Mouse (Mus musculus): Measurements from ENCODE around the gene Olfr504. TPM values are rescaled to one million over a fixed set of nuclear protein-coding genes. Genes with fewer than 3 reads are reported as not detected.

The Olfr504 gene
- polyA plus RNA-seq, 1 experiment, result not detected

GRCm38 (mm10) chr7:108542416-108542815 lies 23.2 kb downstream of the Olfr504 start:
- Histone ChIP-seq H3K27me3 (ENCODE audit: control insufficient read depth, insufficient read depth, low read length, poor library complexity, severe bottlenecking) (no peaks in the 10 kb centered on the region), H3K36me3 (ENCODE audit: control insufficient read depth, insufficient read depth, low read length, poor library complexity, severe bottlenecking) (no peaks in the 10 kb centered on the region), H3K9ac (ENCODE audit: low read depth, poor library complexity, severe bottlenecking) (no peak overlapping the region), H3K27ac (ENCODE audit: insufficient read depth, low read length) (no peak overlapping the region), H3K9me3 (replicated peaks; ENCODE audit: control insufficient read depth, insufficient read depth, low read length, poor library complexity, severe bottlenecking) (no peaks in the 10 kb centered on the region), H3K4me3 (ENCODE audit: low read depth, low read length) (no peak overlapping the region), H3K4me1 (ENCODE audit: control insufficient read depth, insufficient read depth, low read length) (no peaks in the 10 kb centered on the region)
- TF ChIP-seq EP300 (IDR thresholded peaks at IDR 0.05; ENCODE audit: insufficient read depth, low read depth, low read length) (no peak), CTCF (IDR thresholded peaks at IDR 0.05; ENCODE audit: low read depth, low read length) (peak; percentile 19)

- TF ChIP-seq EP300 (IDR thresholded peaks at IDR 0.05; ENCODE audit: insufficient read depth, low read depth, low read length) (no peak), POLR2A (IDR thresholded peaks at IDR 0.05; ENCODE audit: insufficient read depth, low read length) (no peak), CTCF (IDR thresholded peaks at IDR 0.05; ENCODE audit: low read depth, low read length) (no peak)
- H3K9me3 ChIP-seq (replicated peaks; ENCODE audit: control insufficient read depth, insufficient read depth, low read length, poor library complexity, severe bottlenecking), result no peaks in the 10 kb centered on the region
- H3K27ac ChIP-seq (ENCODE audit: insufficient read depth, low read length), result no peak within 1 kb of the TSS
- no peaks in the 10 kb centered on the region for H3K27me3 ChIP-seq (ENCODE audit: control insufficient read depth, insufficient read depth, low read length, poor library complexity, severe bottlenecking)
- no peak within 1 kb of the TSS for H3K9ac ChIP-seq (ENCODE audit: low read depth, poor library complexity, severe bottlenecking)
- H3K4me3 ChIP-seq (ENCODE audit: low read depth, low read length), result no peak within 1 kb of the TSS
- no peaks in the 10 kb centered on the region for H3K36me3 ChIP-seq (ENCODE audit: control insufficient read depth, insufficient read depth, low read length, poor library complexity, severe bottlenecking)
- no peaks in the 10 kb centered on the region for H3K4me1 ChIP-seq (ENCODE audit: control insufficient read depth, insufficient read depth, low read length)
These were observed 40.6 kb downstream of the Olfr504 start, which contains the start of gene Olfr502 for GRCm38 (mm10) chr7:108524965-108525364. TSS of gene Olfr502 (minus strand) at chr7:108525065.

Other genes with a start within 250 kb of the Olfr504 start
- gene Olfr492, start 242.1 kb downstream of the Olfr504 start, polyA plus RNA-seq (2011; ENCODE audit: insufficient read depth, insufficient read length, low read depth, missing spikeins), result not detected in 2 replicates
- not detected in 2 replicates for gene Olfr493, start 218.8 kb downstream of the Olfr504 start, polyA plus RNA-seq (2011; ENCODE audit: insufficient read depth, insufficient read length, low read depth, missing spikeins)
- gene Olfr494, start 200.5 kb downstream of the Olfr504 start, polyA plus RNA-seq (2011; ENCODE audit: insufficient read depth, insufficient read length, low read depth, missing spikeins), result not detected in 2 replicates
- not detected in 2 replicates for gene Olfr495, start 172.6 kb downstream of the Olfr504 start, polyA plus RNA-seq (2011; ENCODE audit: insufficient read depth, insufficient read length, low read depth, missing spikeins)
- not detected in 2 replicates for gene Olfr497, start 145.4 kb downstream of the Olfr504 start, polyA plus RNA-seq (2011; ENCODE audit: insufficient read depth, insufficient read length, low read depth, missing spikeins)
- gene Olfr498, start 100.5 kb downstream of the Olfr504 start, polyA plus RNA-seq (2011; ENCODE audit: insufficient read depth, insufficient read length, low read depth, missing spikeins), result not detected in 2 replicates
- gene Olfr502, start 40.7 kb downstream of the Olfr504 start, polyA plus RNA-seq (2011; ENCODE audit: insufficient read depth, insufficient read length, low read depth, missing spikeins), result not detected in 2 replicates
- gene Olfr503, start 21.3 kb downstream of the Olfr504 start, polyA plus RNA-seq (2011; ENCODE audit: insufficient read depth, insufficient read length, low read depth, missing spikeins), result not detected in 2 replicates
- gene Olfr506, start 45.0 kb upstream of the Olfr504 start, polyA plus RNA-seq (2011; ENCODE audit: insufficient read depth, insufficient read length, low read depth, missing spikeins), result 0.20 TPM in 1 of 2 replicates, not detected in the other
- gene Olfr507, start 56.0 kb upstream of the Olfr504 start, polyA plus RNA-seq (2011; ENCODE audit: insufficient read depth, insufficient read length, low read depth, missing spikeins), result not detected in 2 replicates
- not detected in 2 replicates for gene Olfr508, start 64.2 kb upstream of the Olfr504 start, polyA plus RNA-seq (2011; ENCODE audit: insufficient read depth, insufficient read length, low read depth, missing spikeins)
- gene Olfr509, start 86.1 kb upstream of the Olfr504 start, polyA plus RNA-seq (2011; ENCODE audit: insufficient read depth, insufficient read length, low read depth, missing spikeins), result not detected in 2 replicates
- gene Olfr510, start 100.6 kb upstream of the Olfr504 start, polyA plus RNA-seq (2011; ENCODE audit: insufficient read depth, insufficient read length, low read depth, missing spikeins), result not detected in 2 replicates
- gene Olfr512, start 147.5 kb upstream of the Olfr504 start, polyA plus RNA-seq (2011; ENCODE audit: insufficient read depth, insufficient read length, low read depth, missing spikeins), result not detected in 2 replicates
- gene Olfr513, start 185.2 kb upstream of the Olfr504 start, polyA plus RNA-seq (2011; ENCODE audit: insufficient read depth, insufficient read length, low read depth, missing spikeins), result not detected in 2 replicates